10 mouse cellular contexts compared by ENCODE assay signal in genomic region chr10:90830591-90831287, GRCm38 (mm10).
A peak's percentile ranks its signal among the peaks of the same experiment; 100 is the strongest.
DNase-seq lines count a peak whose midpoint lies in the region; ATAC-seq lines count a peak whose summit lies in the region.
"Had no signal": no experiment of that assay in that cellular context is flagged by ENCODE, and none has a peak within 500 bp of the region (broad histone marks: within the 10 kb centered on the region; RNA-seq: fewer than 3 reads in every experiment).

No protein-coding gene starts in this region.

- WGBS in hindbrain, embryonic 16.5 days: 2% methylated on average over 21 of the region's 21 CpGs
- 2% methylated on average over 21 of the region's 21 CpGs for WGBS in midbrain, embryonic 16.5 days

- H3K9ac ChIP-seq in hindbrain, embryonic 16.5 days (ENCODE audit: low read depth, low read length): peak overlapping the region; percentile 85
- H3K9ac ChIP-seq in midbrain, embryonic 16.5 days (ENCODE audit: low read depth, low read length): peak overlapping the region; percentile 88
- H3K9ac ChIP-seq: liver, embryonic 15.5 days had no signal

- H3K27me3 ChIP-seq in hindbrain, embryonic 16.5 days (replicated peaks; ENCODE audit: control insufficient read depth, insufficient read depth, low read length): no peaks in the 10 kb centered on the region
- peaks cover under 1% of the 10 kb centered on the region; the same call in 1 of the 2 replicates for H3K27me3 ChIP-seq in midbrain, embryonic 16.5 days (ENCODE audit: control insufficient read depth, insufficient read depth, low read depth, low read length)

- peak; percentile 76 for DNase-seq in brain, adult 2 months (ENCODE audit: low read depth, low spot score)
- peak; percentile 22 for DNase-seq in embryo, embryonic 11 days
- no peak for DNase-seq in gastrocnemius, postnatal 25 days
- DNase-seq in T-cell, adult 2 months (ENCODE audit: low spot score): no peak
- DNase-seq in urinary bladder, adult 18-20 months (ENCODE audit: low spot score in 2 of 2): no peak
- DNase-seq in thymus, postnatal 25 days: no peak
- DNase-seq: heart, postnatal 14 days had no signal

- H3K4me1 ChIP-seq in hindbrain, embryonic 16.5 days (ENCODE audit: control insufficient read depth, insufficient read depth, low read depth, low read length): peaks cover 3% of the 10 kb centered on the region; the same call in 1 of the 2 replicates
- peaks cover 18% of the 10 kb centered on the region for H3K4me1 ChIP-seq in midbrain, embryonic 16.5 days (ENCODE audit: control insufficient read depth, insufficient read depth, low read length)
- H3K4me1 ChIP-seq: liver, embryonic 15.5 days had no signal

- peak overlapping the region; percentile 70 for H3K4me3 ChIP-seq in hindbrain, embryonic 16.5 days (ENCODE audit: low read length)
- peak overlapping the region; percentile 69 for H3K4me3 ChIP-seq in midbrain, embryonic 16.5 days (ENCODE audit: low read depth, low read length)
- H3K4me3 ChIP-seq: liver, embryonic 15.5 days had no signal

- H3K4me2 ChIP-seq in hindbrain, embryonic 16.5 days (ENCODE audit: low read length): peak overlapping the region; percentile 66
- H3K4me2 ChIP-seq in midbrain, embryonic 16.5 days (ENCODE audit: low read length): peak overlapping the region; percentile 66
- H3K4me2 ChIP-seq: liver, embryonic 15.5 days had no signal

- H3K9me3 ChIP-seq in hindbrain, embryonic 16.5 days (ENCODE audit: control insufficient read depth, low read length): no peaks in the 10 kb centered on the region
- H3K9me3 ChIP-seq in midbrain, embryonic 16.5 days (replicated peaks; ENCODE audit: control insufficient read depth, low read length, poor library complexity, severe bottlenecking): no peaks in the 10 kb centered on the region
- H3K9me3 ChIP-seq: liver, embryonic 15.5 days had no signal

- ATAC-seq in hindbrain, embryonic 16.5 days: no peak
- no peak for ATAC-seq in midbrain, embryonic 16.5 days

- H3K27ac ChIP-seq in hindbrain, embryonic 16.5 days (ENCODE audit: low read depth, low read length): peak overlapping the region; percentile 52
- H3K27ac ChIP-seq in midbrain, embryonic 16.5 days (ENCODE audit: low read length): peak overlapping the region; percentile 96
- H3K27ac ChIP-seq: liver, embryonic 15.5 days had no signal

- no peaks in the 10 kb centered on the region for H3K36me3 ChIP-seq in hindbrain, embryonic 16.5 days (ENCODE audit: control insufficient read depth, insufficient read depth, low read length)
- no peaks in the 10 kb centered on the region for H3K36me3 ChIP-seq in midbrain, embryonic 16.5 days (ENCODE audit: control insufficient read depth, insufficient read depth, low read length)
- H3K36me3 ChIP-seq: liver, embryonic 15.5 days had no signal

Comparison
In these comparisons a context has a peak if more than half of its experiments do, and no peak if none do; other contexts are left out.
1. DNase-seq: peak in brain, adult 2 months (single experiment) and embryo, embryonic 11 days (single experiment); none in gastrocnemius, postnatal 25 days (single experiment), T-cell, adult 2 months (single experiment), urinary bladder, adult 18-20 months (0 of 2) and thymus, postnatal 25 days (single experiment).